Mouse (Mus musculus): ENCODE measurements around the gene Tomm5.
"Not testable (repeated sequence)": the region's sequence is repeated elsewhere in the genome, so short reads cannot be mapped to it uniquely, and the experiment has no call there.

Tomm5 gene

DNA sequence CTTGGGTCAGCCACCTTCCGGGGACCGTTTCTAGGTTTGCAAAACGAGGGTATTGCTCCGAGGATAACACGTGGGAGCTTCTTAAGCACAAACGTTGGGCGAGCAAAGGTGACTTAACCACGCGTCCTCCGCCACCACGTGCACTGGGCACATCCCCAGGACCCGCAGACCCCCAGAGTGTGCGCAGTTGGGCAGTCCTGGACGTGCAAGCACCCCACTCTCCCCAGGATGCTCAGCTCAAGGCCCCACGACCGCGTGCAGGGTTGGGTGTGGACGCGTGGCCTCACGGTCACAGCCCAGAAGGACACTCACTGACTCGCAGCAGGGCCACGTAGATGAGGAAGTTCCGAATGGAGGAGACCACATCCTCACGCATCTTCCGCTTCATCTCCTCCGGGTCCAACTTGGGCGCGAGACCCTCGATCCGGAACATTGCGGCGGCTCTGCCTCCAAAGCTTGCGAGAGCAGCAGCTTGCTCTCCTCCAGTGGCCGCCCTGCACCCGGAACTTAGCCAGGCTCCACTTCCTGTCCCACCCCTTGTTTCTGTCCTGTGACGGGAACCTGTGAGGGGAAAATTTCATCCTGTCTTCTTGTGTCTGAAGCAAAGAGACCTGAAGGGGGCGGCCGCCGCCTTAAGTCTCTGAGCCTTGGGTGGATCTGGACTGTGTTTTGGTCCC, at the start of gene Tomm5:
TSS of gene Tomm5 (minus strand) at position 514 of the 677 bp plus-strand sequence.
- peak; percentile 92 to 94 for DNase-seq (ENCODE audit: low spot score in 2 of 2)

DNA sequence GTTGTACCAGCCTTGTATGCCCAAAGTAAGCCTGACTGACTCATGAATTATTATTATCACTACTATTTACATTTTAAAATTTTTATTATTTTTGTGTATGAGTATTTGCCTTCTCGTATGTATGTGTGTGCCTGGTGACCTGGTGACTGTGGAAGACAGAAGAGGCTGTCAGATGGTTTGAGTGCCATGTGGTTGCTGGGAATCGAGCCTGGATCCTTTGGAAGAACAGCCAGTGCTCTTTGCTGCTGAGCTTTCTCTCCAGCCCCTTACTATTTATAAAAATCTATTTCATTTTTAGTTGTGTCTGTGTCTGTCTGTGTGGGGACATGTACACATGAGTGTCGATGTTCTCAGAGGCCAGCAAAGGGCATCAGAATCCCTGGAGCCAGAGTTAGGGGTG, 48.5 kb upstream of the Tomm5 start:
- DNase-seq (ENCODE audit: low spot score in 2 of 2), result no peak

DNA sequence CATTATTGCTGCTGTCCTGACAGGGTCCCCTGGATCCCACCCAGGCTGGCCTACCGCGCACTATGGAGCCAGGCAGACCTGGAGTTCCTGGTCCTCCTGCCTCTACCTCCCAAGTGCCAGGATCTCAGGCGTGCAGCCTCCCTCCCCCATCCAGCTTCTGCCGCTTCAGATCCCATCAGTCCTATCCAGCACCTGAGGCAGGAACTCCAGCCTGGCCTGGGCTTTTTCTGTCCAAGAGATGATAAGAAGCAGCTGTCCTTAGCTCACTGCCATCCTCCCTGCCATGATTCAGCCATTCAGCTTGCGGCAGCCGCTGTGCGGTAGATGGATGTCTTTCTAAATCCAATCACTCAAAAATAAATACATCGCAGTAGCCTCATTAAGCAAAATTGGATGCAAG, 35.1 kb upstream of the Tomm5 start:
- DNase-seq (ENCODE audit: low spot score in 2 of 2), result peak; percentile 2 to 3

DNA sequence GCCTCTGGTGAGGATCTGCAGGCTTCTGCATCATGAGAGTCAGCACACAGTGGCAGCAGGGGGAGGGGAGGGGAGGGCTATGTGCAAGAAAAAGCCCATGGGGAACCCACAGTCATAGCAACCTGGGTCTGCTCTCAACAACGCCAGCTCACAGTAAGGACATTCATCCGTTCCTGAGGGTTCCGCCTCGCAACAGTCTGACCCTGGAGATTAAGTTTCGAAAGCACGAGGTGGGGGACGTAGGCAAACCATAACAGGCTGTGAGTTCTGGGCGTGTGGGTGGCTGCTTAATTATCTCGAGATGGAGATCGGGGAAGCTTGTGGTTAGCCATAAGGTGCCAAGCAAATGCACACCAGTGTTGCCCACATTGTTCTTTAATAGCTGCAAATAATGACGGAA, 34.5 kb upstream of the Tomm5 start:
- peak in 1 of 2 experiments; percentile 2 for DNase-seq (ENCODE audit: low spot score in 2 of 2)

DNA sequence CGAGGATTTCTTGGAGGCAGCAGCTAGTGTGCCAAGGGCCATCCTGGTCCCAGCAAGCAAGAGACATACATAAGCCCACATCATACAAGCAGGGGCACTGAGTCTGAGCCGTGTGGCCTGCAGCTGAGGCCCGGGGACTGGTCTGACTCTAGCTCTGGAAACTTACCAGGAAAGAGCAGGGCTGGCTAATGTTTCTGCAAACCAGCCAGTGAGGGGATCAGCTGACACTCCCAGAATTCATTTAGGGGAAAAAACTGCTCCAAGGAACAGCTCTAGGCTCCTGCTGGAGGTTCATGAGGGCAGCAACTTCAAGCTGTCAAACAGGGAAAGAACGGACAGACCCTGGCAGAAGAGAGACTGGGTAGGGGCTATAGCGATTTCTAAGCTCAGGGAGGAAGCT, 33.9 kb upstream of the Tomm5 start:
- DNase-seq (ENCODE audit: low spot score in 2 of 2), result peak in 1 of 2 experiments; percentile 2

GRCm38 (mm10) chr4:45137636-45138035, 29.7 kb upstream of the Tomm5 start:
- no peak for DNase-seq (ENCODE audit: low spot score in 2 of 2)

DNA sequence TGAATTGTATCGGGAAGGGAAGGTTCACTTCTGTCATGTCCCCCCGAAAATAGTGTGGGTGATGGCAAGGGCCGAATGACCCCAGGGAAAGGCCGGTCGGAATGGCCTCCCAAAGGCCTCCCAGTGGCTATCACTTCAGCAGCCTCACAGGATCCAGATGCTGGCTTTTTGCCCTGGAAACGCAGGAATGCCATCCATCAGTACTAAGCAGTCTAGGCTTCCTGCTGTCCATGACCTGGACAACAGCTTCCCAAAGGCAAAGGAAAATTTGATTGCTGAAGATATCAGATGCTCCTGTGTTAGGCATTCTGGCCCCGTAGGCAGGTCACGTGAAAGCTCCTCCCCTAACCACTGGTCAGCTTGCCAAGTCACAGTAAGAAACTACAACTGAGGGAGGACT, 26.6 kb upstream of the Tomm5 start:
- DNase-seq (ENCODE audit: low spot score in 2 of 2), result peak in 1 of 2 experiments; percentile 1

- no peak for DNase-seq (ENCODE audit: low spot score in 2 of 2)
These were observed 23.1 kb upstream of the Tomm5 start for GRCm38 (mm10) chr4:45131021-45131420.

- no peak for DNase-seq (ENCODE audit: low spot score in 2 of 2)
These were observed 13.4 kb upstream of the Tomm5 start for GRCm38 (mm10) chr4:45121311-45121710.

GRCm38 (mm10) chr4:45108456-45109110, 669 bp upstream of the Tomm5 start:
- DNase-seq (ENCODE audit: low spot score in 2 of 2), result no peak

DNA sequence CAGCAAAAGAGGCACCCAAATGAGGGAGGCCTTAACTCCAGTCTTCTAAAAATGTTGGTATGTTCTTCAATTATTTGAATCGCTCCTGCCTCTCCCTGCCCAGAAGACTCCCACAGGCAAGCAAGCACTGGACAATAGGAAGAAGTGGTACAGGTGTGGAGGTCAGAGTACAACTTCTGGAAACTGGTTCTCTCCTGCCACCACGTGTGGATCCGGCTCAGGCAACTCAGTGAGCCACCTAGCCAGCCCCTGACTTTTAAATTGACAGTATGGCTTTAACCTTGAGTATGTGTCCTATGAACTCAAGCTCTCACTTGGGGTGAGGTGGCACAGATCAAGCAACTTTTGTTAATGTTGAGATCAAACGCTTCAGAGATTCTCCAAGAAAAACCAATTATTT, 848 bp downstream of the Tomm5 start:
- no peak for DNase-seq (ENCODE audit: low spot score in 2 of 2)

GRCm38 (mm10) chr4:45106409-45106808, 1.5 kb downstream of the Tomm5 start:
- no peak for DNase-seq (ENCODE audit: low spot score in 2 of 2)

DNA sequence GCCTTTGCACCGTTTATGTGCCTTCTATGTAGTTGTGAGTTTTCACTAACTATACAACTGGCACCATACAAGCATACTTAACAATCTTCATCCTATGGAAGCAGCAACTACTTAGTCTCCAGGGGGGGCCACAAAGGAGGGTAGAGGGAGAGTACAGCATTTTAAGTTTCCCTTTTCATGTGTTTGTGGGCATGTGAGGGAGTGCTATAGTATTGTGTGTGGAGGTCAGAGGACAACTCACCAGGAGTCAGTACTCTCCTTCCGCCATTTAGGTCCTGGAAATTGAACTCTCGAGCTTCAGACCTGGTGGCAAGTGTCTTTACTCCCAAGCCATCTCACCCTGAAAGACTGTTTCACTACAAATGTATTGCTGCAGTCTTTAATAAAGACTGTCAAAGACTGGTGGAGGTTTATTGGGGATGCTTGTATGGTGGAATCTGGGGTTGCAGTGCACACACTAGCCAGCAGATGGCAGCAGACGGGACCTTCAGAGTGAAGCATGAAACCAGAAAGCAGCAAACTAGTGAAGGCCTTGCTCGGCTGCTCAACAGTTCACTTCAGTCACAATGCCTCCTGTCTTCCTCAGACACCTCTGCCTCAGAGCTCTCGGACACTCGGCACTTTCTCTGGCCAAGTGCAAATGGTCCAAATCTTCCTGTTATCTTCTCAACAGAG, 10.6 kb downstream of the Tomm5 start:
- peak; percentile 70 to 76 for DNase-seq (ENCODE audit: low spot score in 2 of 2)

DNA sequence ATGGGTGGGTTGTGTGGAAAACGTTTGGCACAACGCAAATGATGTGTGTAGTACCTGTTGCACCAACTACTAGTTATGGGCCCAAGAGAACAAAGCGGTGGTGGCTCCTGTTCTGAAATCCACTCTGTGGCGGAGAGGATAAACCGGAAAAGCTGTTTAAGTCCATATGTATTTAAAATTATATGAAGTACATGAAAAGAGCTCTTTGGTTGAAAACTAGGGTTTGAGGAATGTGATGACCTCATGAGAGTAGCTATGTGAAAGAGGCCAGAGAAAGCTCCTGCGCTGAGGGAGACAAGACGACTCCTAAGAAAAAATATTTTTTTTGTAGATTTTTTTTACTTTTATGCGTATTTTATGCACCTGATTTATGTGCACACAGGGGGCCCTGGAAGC, 23.0 kb downstream of the Tomm5 start:
- no peak for DNase-seq (ENCODE audit: low spot score in 2 of 2)

DNA sequence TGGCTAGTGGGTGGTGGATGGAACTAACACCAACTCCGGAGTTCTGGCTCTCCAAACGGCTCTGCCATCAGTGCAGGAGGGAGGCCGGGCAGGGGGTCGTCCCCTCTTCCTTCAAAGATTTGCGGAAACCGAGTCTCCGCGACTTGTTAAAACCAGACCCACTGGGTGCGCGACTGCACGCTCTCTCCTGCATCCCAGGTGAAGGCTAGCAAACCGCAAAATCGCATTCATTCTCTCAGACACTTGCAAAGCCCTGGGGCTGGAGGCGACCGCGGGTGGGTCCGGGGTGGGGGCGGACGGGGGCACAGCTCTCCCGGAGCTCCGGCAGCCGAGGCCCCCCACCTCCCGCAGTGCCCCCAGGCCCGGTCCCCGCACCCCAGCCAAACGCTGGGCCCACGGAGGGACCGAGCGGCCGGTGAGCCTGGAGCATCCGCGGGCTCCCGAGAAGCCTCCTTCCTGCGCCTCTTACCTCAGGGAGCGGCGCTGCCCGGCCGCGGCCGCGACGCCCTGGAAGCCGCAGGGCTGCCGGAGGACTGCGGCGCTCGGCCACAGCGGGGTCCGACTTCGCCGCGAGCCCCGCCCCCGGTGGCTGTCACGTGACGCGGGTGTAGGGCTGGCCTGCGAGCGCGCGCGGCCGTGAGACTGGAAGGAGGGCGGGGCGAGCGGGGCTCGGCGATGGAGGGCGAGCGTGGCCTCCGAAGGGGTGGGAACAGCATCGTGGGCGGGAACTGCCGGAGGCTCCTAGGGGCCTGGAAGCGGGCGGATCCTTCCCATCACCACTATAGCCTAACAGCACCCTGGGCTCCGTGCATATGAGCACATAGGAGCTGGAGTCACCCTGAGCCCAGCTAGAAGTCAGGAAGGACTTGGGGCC, 23.7 kb downstream of the Tomm5 start, which contains the start of gene Fbxo10:
TSS of gene Fbxo10 (minus strand) at position 584 of the 874 bp plus-strand sequence.
- peak; percentile 86 to 87 for DNase-seq (ENCODE audit: low spot score in 2 of 2)

GRCm38 (mm10) chr4:45083487-45083886, 24.4 kb downstream of the Tomm5 start:
- peak; percentile 11 to 17 for DNase-seq (ENCODE audit: low spot score in 2 of 2)

- DNase-seq (ENCODE audit: low spot score in 2 of 2), result peak; percentile 6 to 14
These were observed 25.0 kb downstream of the Tomm5 start for GRCm38 (mm10) chr4:45082951-45083350.

DNA sequence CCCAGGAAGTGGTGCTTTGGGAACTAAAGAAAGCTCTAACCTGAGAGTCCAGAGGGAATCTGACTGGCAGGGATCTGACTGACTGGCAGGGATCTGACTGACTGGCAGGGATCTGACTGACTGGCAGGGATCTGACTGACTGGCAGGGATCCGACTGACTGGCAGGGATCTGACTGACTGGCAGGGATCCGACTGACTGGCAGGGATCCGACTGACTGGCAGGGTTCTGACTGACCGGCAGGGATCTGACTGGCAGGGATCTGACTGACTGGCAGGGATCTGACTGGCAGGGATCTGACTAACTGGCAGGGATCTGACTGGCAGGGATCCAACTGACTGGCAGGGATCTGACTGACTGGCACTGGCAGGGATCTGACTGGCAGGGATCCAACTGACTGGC, 26.9 kb downstream of the Tomm5 start:
- not testable (repeated sequence) for DNase-seq (ENCODE audit: low spot score in 2 of 2)

GRCm38 (mm10) chr4:45073544-45073943, 34.4 kb downstream of the Tomm5 start:
- DNase-seq (ENCODE audit: low spot score in 2 of 2), result no peak

- DNase-seq (ENCODE audit: low spot score in 2 of 2), result no peak
These were observed 35.5 kb downstream of the Tomm5 start for GRCm38 (mm10) chr4:45072261-45072973.

DNA sequence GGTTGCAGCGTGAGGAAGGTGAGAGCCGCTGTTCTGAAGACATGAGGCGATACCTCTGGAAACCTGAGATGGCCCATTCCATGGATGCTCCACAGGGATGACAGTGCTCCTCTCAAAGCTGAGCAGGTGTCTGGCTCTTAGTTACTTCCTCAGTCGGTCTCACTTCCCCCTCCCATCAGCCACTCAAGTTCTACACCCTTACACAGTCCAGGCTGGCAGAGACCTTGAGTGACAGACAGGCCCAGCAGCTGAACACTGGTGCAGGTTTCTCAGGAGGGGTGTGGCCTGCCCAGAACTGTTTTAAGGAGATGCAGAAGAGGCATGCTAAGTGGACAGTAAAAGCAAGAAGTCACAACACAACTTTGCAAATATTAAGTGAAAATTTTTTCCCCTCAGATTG, 40.2 kb downstream of the Tomm5 start:
- DNase-seq (ENCODE audit: low spot score in 2 of 2), result no peak
